Mouse (Mus musculus): ENCODE results near the gene Eif3d. TPM values are rescaled to one million over a fixed set of nuclear protein-coding genes. Genes with fewer than 3 reads are reported as not detected.

Gene Eif3d
- polyA plus RNA-seq, 1 experiment = 40.0 TPM

GRCm38 (mm10) chr15:77912585-77912984 is 58.0 kb downstream of the Eif3d start:
- no peaks in the 10 kb centered on the region for H3K9me3 ChIP-seq
- no peaks in the 10 kb centered on the region for H3K27me3 ChIP-seq (replicated peaks)
- no peak overlapping the region for H3K4me3 ChIP-seq (replicated peaks)
- peaks cover 50% of the 10 kb centered on the region for H3K36me3 ChIP-seq (replicated peaks; ENCODE audit: low read length)
- no peak for TF ChIP-seq GATA1 (IDR thresholded peaks at IDR 0.05; ENCODE audit: borderline replicate concordance, low read length)
- peaks cover 75% of the 10 kb centered on the region for H3K4me1 ChIP-seq

- no peaks in the 10 kb centered on the region for H3K27me3 ChIP-seq (replicated peaks)
- H3K4me1 ChIP-seq = peaks cover 75% of the 10 kb centered on the region
- H3K36me3 ChIP-seq (replicated peaks; ENCODE audit: low read length) = peaks cover 48% of the 10 kb centered on the region
- TF ChIP-seq FLI1 (IDR thresholded peaks at IDR 0.05; ENCODE audit: low read length) = no peak
- no peak for TF ChIP-seq GATA1 (IDR thresholded peaks at IDR 0.05; ENCODE audit: borderline replicate concordance, low read length)
- H3K9me3 ChIP-seq = no peaks in the 10 kb centered on the region
- no peak overlapping the region for H3K4me3 ChIP-seq (replicated peaks)
Measured at GRCm38 (mm10) chr15:77912048-77912447, 58.6 kb downstream of the Eif3d start.

GRCm38 (mm10) chr15:77911065-77911464 is 59.5 kb downstream of the Eif3d start:
- Histone ChIP-seq H3K4me1 (peaks cover 77% of the 10 kb centered on the region), H3K9me3 (no peaks in the 10 kb centered on the region), H3K4me3 (replicated peaks) (no peak overlapping the region), H3K27me3 (replicated peaks) (no peaks in the 10 kb centered on the region), H3K36me3 (replicated peaks; ENCODE audit: low read length) (peaks cover 40% of the 10 kb centered on the region)
- no peak for TF ChIP-seq GATA1 (IDR thresholded peaks at IDR 0.05; ENCODE audit: borderline replicate concordance, low read length)
- no peak for TF ChIP-seq FLI1 (IDR thresholded peaks at IDR 0.05; ENCODE audit: low read length)

Other genes starting within 250 kb of the Eif3d start
- 1.2 TPM in 1 of 2 replicates, not detected in the other for gene Apol9b, start 241.8 kb downstream of the Eif3d start, polyA plus RNA-seq (2012; ENCODE audit: insufficient read depth, low replicate concordance)
- 0.82 and 2.7 TPM in 2 replicates for gene Apol8, start 213.8 kb downstream of the Eif3d start, polyA plus RNA-seq (2012; ENCODE audit: insufficient read depth, low replicate concordance)
- gene Myh9, start 128.6 kb downstream of the Eif3d start, polyA plus RNA-seq (2012; ENCODE audit: insufficient read depth, low replicate concordance) = 1,439 and 1,641 TPM in 2 replicates
- 186 and 405 TPM in 2 replicates for gene Txn2, start 41.8 kb downstream of the Eif3d start, polyA plus RNA-seq (2012; ENCODE audit: insufficient read depth, low replicate concordance)
- 0.66 TPM in 1 of 2 replicates, not detected in the other for gene Foxred2, start 14.1 kb downstream of the Eif3d start, polyA plus RNA-seq (2012; ENCODE audit: insufficient read depth, low replicate concordance)
- gene Cacng2, start 149.2 kb upstream of the Eif3d start, polyA plus RNA-seq (2012; ENCODE audit: insufficient read depth, low replicate concordance) = not detected in 2 replicates
- 132 and 388 TPM in 2 replicates for gene Ift27, start 203.3 kb upstream of the Eif3d start, polyA plus RNA-seq (2012; ENCODE audit: insufficient read depth, low replicate concordance)
- not detected in 2 replicates for gene Pvalb, start 235.6 kb upstream of the Eif3d start, polyA plus RNA-seq (2012; ENCODE audit: insufficient read depth, low replicate concordance)

Data from megakaryocyte, embryonic 14.5 days (primary cell).